Mouse (Mus musculus): ENCODE data around the gene Ehd3.

GRCm38 (mm10) chr17:73808431-73808830 lies 4.5 kb downstream of the Ehd3 start:
- TF ChIP-seq POLR2A (IDR thresholded peaks at IDR 0.05; ENCODE audit: extremely low read depth, insufficient read depth, low read length) (no peak), CTCF (IDR thresholded peaks at IDR 0.05; ENCODE audit: low read depth, low read length) (no peak)

All from liver, adult 2 months (tissue).